Mouse (Mus musculus): ENCODE measurements around the gene Tor1aip2. TPM values are rescaled to one million over a fixed set of nuclear protein-coding genes. Genes with fewer than 3 reads are reported as not detected.
"Not testable (repeated sequence)": the region's sequence is repeated elsewhere in the genome, so short reads cannot be mapped to it uniquely, and the experiment has no call there.

Tor1aip2 gene
- polyA plus RNA-seq, 1 experiment from 2014 or later: 111 TPM

DNA sequence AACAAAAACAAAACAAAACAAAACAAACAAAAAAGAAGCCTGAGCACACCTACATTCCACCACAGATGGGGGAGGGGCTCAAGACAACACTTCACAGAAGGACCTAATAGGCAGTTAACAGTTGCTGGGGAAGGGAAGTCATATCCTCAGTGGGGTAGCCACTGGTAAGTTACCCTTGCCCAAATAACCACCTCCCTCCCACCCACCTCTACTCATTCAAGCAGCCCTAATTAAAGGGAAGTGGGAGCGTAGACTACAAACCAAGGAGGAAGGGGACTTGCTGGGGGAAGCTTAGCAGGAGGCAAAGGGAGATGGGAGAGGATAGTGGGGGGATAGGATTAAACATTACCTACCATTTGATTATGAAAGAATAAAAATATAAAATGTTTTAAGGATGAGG lies 14.8 kb upstream of the Tor1aip2 start:
- ChIA-PET POLR2A (interaction anchor here (0.6 kb wide), 1 partner anchor 811 kb away, joined by 3 read pairs; no protein-coding TSS in a partner anchor), CTCF (interaction anchor here (1.0 to 1.4 kb wide), 3 partner anchors 10 to 16 kb away, joined by 3 to 7 read pairs (median 3); no protein-coding TSS in a partner anchor)
- DNase-seq (ENCODE audit: low read depth, low spot score): no peak
- no peak for TF ChIP-seq CTCF (IDR thresholded peaks at IDR 0.05)
- H3K27me3 ChIP-seq: no peaks in the 10 kb centered on the region
- in situ Hi-C loops (cut with MboI; ENCODE audit: low pct_unique_long_range_greater_than_20kb): no loop called here
- no peak for ATAC-seq

GRCm38 (mm10) chr1:156024831-156025503 lies 10.2 kb upstream of the Tor1aip2 start:
- in situ Hi-C loops (cut with MboI; ENCODE audit: low pct_unique_long_range_greater_than_20kb): no loop called here
- ChIA-PET CTCF (no interaction called here), POLR2A (interaction anchor here (1.2 kb wide), 1 partner anchor 10 kb away, joined by 3 read pairs; no protein-coding TSS in a partner anchor)
- DNase-seq (ENCODE audit: low read depth, low spot score) (no peak), ATAC-seq (no peak)
- H3K27me3 ChIP-seq: no peaks in the 10 kb centered on the region
- no peak for TF ChIP-seq CTCF (IDR thresholded peaks at IDR 0.05)

DNA sequence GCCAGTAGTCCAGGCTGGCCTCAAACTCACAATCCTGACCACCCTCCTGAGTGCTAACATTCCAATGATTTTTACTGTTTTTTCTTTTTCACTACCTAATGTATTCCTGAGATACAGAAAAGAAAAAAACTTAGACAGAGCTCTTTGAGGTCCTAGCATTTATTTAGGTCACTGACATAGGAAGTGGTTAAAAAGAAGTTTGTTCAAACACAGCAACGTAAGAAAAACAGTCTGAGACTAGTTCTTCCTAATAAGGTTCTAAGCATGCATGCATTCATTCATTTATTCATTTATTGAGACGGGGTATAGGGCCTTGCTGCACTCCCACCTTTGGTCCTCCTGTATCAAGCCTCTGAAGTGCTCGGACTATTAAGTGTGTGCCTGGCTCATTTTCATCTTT lies 7.4 kb upstream of the Tor1aip2 start:
- TF ChIP-seq CTCF (IDR thresholded peaks at IDR 0.05): no peak
- DNase-seq (ENCODE audit: low read depth, low spot score) (no peak), ATAC-seq (no peak)
- CTCF ChIA-PET: interaction anchor here (1.3 kb wide), 1 partner anchor 11 kb away, joined by 3 read pairs; no protein-coding TSS in a partner anchor
- POLR2A ChIA-PET: no interaction called here
- in situ Hi-C loops (cut with MboI; ENCODE audit: low pct_unique_long_range_greater_than_20kb): no loop called here
- H3K27me3 ChIP-seq: no peaks in the 10 kb centered on the region

DNA sequence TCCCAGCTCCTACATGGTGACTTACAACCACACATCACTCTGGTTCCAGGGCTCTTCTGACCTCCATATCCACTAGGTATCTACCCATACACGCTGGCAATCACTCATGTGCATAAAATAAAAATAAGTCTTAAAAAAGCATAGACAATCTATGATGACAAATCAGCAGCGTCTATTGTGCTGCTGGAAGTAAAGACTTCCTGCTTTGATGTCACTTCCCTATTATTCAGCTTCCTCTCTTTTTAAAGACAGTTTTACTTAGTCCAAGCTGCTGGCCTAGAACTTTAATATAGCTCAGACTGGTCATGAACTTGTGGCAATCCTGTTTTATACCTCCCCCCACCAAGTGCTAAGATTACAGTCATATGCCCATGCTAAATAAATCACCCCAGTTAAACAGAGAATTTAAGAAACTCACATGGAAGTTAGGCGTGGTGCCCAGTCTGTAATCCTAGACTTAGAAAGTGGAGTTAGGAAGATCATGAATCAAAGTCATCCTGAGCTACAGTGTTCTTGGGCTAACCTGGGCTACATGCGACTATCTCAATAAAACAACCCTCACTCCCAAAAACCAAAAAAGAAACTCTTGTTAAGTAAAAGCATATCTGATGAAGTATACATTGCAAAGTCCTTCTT lies 6.7 kb upstream of the Tor1aip2 start:
- ATAC-seq: no peak
- DNase-seq (ENCODE audit: low read depth, low spot score): no peak
- POLR2A ChIA-PET: no interaction called here
- CTCF ChIA-PET: interaction anchor here (1.2 to 1.3 kb wide), 2 partner anchors 12 to 13 kb away, joined by 3 read pairs; no protein-coding TSS in a partner anchor
- H3K27me3 ChIP-seq: no peaks in the 10 kb centered on the region
- in situ Hi-C loops (cut with MboI; ENCODE audit: low pct_unique_long_range_greater_than_20kb): no loop called here
- no peak for TF ChIP-seq CTCF (IDR thresholded peaks at IDR 0.05)

DNA sequence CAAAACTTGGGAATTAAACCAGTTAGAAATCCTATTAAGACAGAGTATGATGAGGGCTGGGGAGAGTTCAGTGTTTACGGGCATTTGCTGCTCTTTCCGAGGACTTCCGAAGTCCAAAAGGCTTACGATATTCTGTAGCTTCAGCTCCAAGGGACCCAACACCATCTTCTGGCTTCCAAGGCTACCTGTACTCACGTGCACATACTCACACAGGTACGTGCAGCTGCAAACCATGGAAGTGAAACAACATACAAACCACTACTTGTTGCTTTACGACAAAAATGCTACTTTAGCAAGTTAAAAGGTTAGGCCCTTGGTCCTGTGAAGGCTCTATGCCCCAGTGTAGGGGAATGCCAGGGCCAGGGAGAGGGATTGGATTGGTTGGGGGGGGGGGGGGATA lies 1.3 kb upstream of the Tor1aip2 start:
- DNase-seq (ENCODE audit: low read depth, low spot score): no peak
- ChIA-PET CTCF (interaction anchor here (2.5 kb wide), 1 partner anchor 11 kb away, joined by 9 read pairs; no protein-coding TSS in a partner anchor), POLR2A (interaction anchor here (0.6 kb wide), 1 partner anchor 633 kb away, joined by 4 read pairs; no protein-coding TSS in a partner anchor)
- TF ChIP-seq CTCF (IDR thresholded peaks at IDR 0.05): no peak
- no peak for ATAC-seq
- H3K27me3 ChIP-seq: no peaks in the 10 kb centered on the region
- in situ Hi-C loops (cut with MboI; ENCODE audit: low pct_unique_long_range_greater_than_20kb): no loop called here

GRCm38 (mm10) chr1:156034661-156035060 lies 542 bp upstream of the Tor1aip2 start:
- in situ Hi-C loops (cut with MboI; ENCODE audit: low pct_unique_long_range_greater_than_20kb): no loop called here
- no peak for DNase-seq (ENCODE audit: low read depth, low spot score)
- CTCF ChIA-PET: interaction anchor here (2.5 kb wide), 1 partner anchor 12 kb away, joined by 9 read pairs; no protein-coding TSS in a partner anchor
- no peak for TF ChIP-seq CTCF (IDR thresholded peaks at IDR 0.05)
- POLR2A ChIA-PET: interaction anchor here (0.6 to 1.0 kb wide), 4 partner anchors 9 to 1884 kb away, joined by 3 read pairs; no protein-coding TSS in a partner anchor
- H3K27me3 ChIP-seq: no peaks in the 10 kb centered on the region
- ATAC-seq: no peak

- DNase-seq (ENCODE audit: low read depth, low spot score): peak; percentile 91
- H3K27me3 ChIP-seq: no peaks in the 10 kb centered on the region
- no peak for TF ChIP-seq CTCF (IDR thresholded peaks at IDR 0.05)
- ChIA-PET CTCF (interaction anchor here (1.4 to 2.5 kb wide), 2 partner anchors 9 to 13 kb away, joined by 3 to 9 read pairs; no protein-coding TSS in a partner anchor), POLR2A (interaction anchor here (0.7 kb wide), 1 partner anchor 14 kb away, joined by 5 read pairs; no protein-coding TSS in a partner anchor)
- peak; percentile 83 for ATAC-seq
- in situ Hi-C loops (cut with MboI; ENCODE audit: low pct_unique_long_range_greater_than_20kb): no loop called here
Measured at GRCm38 (mm10) chr1:156035930-156036737, 931 bp downstream of the Tor1aip2 start, which contains the start of gene Tor1aip1. Gene Tor1aip1 (minus strand): TSS chr1:156036480.

GRCm38 (mm10) chr1:156037144-156037583 lies 2.0 kb downstream of the Tor1aip2 start:
- POLR2A ChIA-PET: interaction anchor here (0.6 to 1.1 kb wide), 3 partner anchors 10 to 683 kb away, joined by 3 to 7 read pairs (median 3); no protein-coding TSS in a partner anchor
- no peak for DNase-seq (ENCODE audit: low read depth, low spot score)

GRCm38 (mm10) chr1:156039989-156040388 lies 4.8 kb downstream of the Tor1aip2 start:
- CTCF ChIA-PET, POLR2A ChIA-PET: not testable (repeated sequence)

More at GRCm38 (mm10) chr1:156037144-156037583, 2.0 kb downstream of the Tor1aip2 start:
- ATAC-seq: no peak
- TF ChIP-seq CTCF (IDR thresholded peaks at IDR 0.05): no peak
- CTCF ChIA-PET: interaction anchor here (1.4 kb wide), 2 partner anchors 8 to 15 kb away, joined by 3 read pairs; no protein-coding TSS in a partner anchor
- in situ Hi-C loops (cut with MboI; ENCODE audit: low pct_unique_long_range_greater_than_20kb): no loop called here
- no peaks in the 10 kb centered on the region for H3K27me3 ChIP-seq

More at GRCm38 (mm10) chr1:156039989-156040388, 4.8 kb downstream of the Tor1aip2 start:
- in situ Hi-C loops (cut with MboI; ENCODE audit: low pct_unique_long_range_greater_than_20kb); DNase-seq (ENCODE audit: low read depth, low spot score); H3K27me3 ChIP-seq; ATAC-seq: not testable (repeated sequence)

Measured in Patski (cell line).